ENCODE assay signal across 8 mouse cellular contexts in genomic region chr11:40775315-40776269, GRCm38 (mm10). TPM values are rescaled to one million over a fixed set of nuclear protein-coding genes. Genes with fewer than 3 reads are reported as not detected.
DNase-seq lines count a peak whose midpoint lies in the region; ATAC-seq lines count a peak whose summit lies in the region.

No protein-coding gene starts in this region.

- H3K9ac ChIP-seq in intestine, embryonic 14.5 days (ENCODE audit: low read length) = no peak overlapping the region
- H3K9ac ChIP-seq in intestine, embryonic 15.5 days = no peak overlapping the region

- H3K27ac ChIP-seq in intestine, embryonic 14.5 days (ENCODE audit: low read depth) = no peak overlapping the region
- no peak overlapping the region for H3K27ac ChIP-seq in intestine, embryonic 15.5 days

- no peak for DNase-seq in intestine, embryonic 14.5 days (ENCODE audit: low spot score)
- peak; percentile 68 for DNase-seq in MN1 (ENCODE audit: low spot score)
- DNase-seq in embryo, embryonic 10.5 days (ENCODE audit: low spot score) = peak; percentile 80
- DNase-seq in kidney, postnatal 36 days = peak; percentile 33 to 46
- DNase-seq in right cerebral cortex, postnatal 4 days = no peak
- no peak for DNase-seq in ovary, postnatal 10 days (ENCODE audit: low spot score)
- no peak for DNase-seq in urinary bladder, postnatal 25 days (ENCODE audit: low spot score)

- H3K4me1 ChIP-seq in intestine, embryonic 14.5 days (replicated peaks; ENCODE audit: control insufficient read depth, insufficient read depth, low read length) = no peaks in the 10 kb centered on the region
- no peaks in the 10 kb centered on the region for H3K4me1 ChIP-seq in intestine, embryonic 15.5 days (replicated peaks)

- H3K4me2 ChIP-seq in intestine, embryonic 14.5 days (ENCODE audit: low read length) = peak overlapping the region; percentile 14; the same call in 1 of the 2 replicates
- no peak overlapping the region; the same call in 1 of the 2 replicates for H3K4me2 ChIP-seq in intestine, embryonic 15.5 days (replicated peaks)

- WGBS in intestine, embryonic 14.5 days = 49% methylated on average over 12 of the region's 12 CpGs
- WGBS in intestine, embryonic 15.5 days = 44% methylated on average over 12 of the region's 12 CpGs

- no peaks in the 10 kb centered on the region for H3K27me3 ChIP-seq in intestine, embryonic 14.5 days (replicated peaks; ENCODE audit: control insufficient read depth, insufficient read depth, low read length)
- H3K27me3 ChIP-seq in intestine, embryonic 15.5 days (replicated peaks) = no peaks in the 10 kb centered on the region

- no peaks in the 10 kb centered on the region for H3K36me3 ChIP-seq in intestine, embryonic 14.5 days (ENCODE audit: control insufficient read depth, insufficient read depth, low read length)
- no peaks in the 10 kb centered on the region for H3K36me3 ChIP-seq in intestine, embryonic 15.5 days

- ATAC-seq in intestine, embryonic 14.5 days (replicated peaks; ENCODE audit: low FRiP score, low TSS enrichment, low read depth) = no peak
- ATAC-seq in intestine, embryonic 15.5 days = no peak

- H3K9me3 ChIP-seq in intestine, embryonic 14.5 days (ENCODE audit: control insufficient read depth, low read length) = no peaks in the 10 kb centered on the region
- no peaks in the 10 kb centered on the region for H3K9me3 ChIP-seq in intestine, embryonic 15.5 days

- H3K4me3 ChIP-seq in intestine, embryonic 14.5 days (ENCODE audit: low read depth, low read length) = no peak overlapping the region
- no peak overlapping the region for H3K4me3 ChIP-seq in intestine, embryonic 15.5 days (replicated peaks)

RNA-seq across cellular contexts. Expression of gene Ccng1, which starts 20.5 kb away (rescaled TPM):
- 43.3 and 44.5 TPM in 2 replicates for polyA plus RNA-seq in intestine, embryonic 14.5 days (2014; fragmentation: Nextera tagmentation; extraction: Ambion mirVana)
- 48.0 and 49.7 TPM in 2 replicates for polyA plus RNA-seq in intestine, embryonic 15.5 days (2015; fragmentation: Nextera tagmentation; extraction: Ambion mirVana)

RNA-seq across cellular contexts. Expression of gene Nudcd2, which starts 42.1 kb away (rescaled TPM):
- 147 and 149 TPM in 2 replicates for polyA plus RNA-seq in intestine, embryonic 14.5 days (2014; fragmentation: Nextera tagmentation; extraction: Ambion mirVana)
- polyA plus RNA-seq in intestine, embryonic 15.5 days (2015; fragmentation: Nextera tagmentation; extraction: Ambion mirVana) = 140 and 163 TPM in 2 replicates

RNA-seq across cellular contexts. Expression of gene Hmmr, which starts 42.4 kb away (rescaled TPM):
- 45.0 and 48.0 TPM in 2 replicates for polyA plus RNA-seq in intestine, embryonic 14.5 days (2014; fragmentation: Nextera tagmentation; extraction: Ambion mirVana)
- polyA plus RNA-seq in intestine, embryonic 15.5 days (2015; fragmentation: Nextera tagmentation; extraction: Ambion mirVana) = 39.3 and 45.8 TPM in 2 replicates

Comparison
In these comparisons a context has a peak if more than half of its experiments do, and no peak if none do; other contexts are left out.
1. DNase-seq: peak in MN1 (single experiment), embryo, embryonic 10.5 days (single experiment) and kidney, postnatal 36 days (2 of 2); none in intestine, embryonic 14.5 days (single experiment), right cerebral cortex, postnatal 4 days (single experiment), ovary, postnatal 10 days (single experiment) and urinary bladder, postnatal 25 days (single experiment).